ENCODE assay signal across 8 mouse cellular contexts in the genomic region with DNA sequence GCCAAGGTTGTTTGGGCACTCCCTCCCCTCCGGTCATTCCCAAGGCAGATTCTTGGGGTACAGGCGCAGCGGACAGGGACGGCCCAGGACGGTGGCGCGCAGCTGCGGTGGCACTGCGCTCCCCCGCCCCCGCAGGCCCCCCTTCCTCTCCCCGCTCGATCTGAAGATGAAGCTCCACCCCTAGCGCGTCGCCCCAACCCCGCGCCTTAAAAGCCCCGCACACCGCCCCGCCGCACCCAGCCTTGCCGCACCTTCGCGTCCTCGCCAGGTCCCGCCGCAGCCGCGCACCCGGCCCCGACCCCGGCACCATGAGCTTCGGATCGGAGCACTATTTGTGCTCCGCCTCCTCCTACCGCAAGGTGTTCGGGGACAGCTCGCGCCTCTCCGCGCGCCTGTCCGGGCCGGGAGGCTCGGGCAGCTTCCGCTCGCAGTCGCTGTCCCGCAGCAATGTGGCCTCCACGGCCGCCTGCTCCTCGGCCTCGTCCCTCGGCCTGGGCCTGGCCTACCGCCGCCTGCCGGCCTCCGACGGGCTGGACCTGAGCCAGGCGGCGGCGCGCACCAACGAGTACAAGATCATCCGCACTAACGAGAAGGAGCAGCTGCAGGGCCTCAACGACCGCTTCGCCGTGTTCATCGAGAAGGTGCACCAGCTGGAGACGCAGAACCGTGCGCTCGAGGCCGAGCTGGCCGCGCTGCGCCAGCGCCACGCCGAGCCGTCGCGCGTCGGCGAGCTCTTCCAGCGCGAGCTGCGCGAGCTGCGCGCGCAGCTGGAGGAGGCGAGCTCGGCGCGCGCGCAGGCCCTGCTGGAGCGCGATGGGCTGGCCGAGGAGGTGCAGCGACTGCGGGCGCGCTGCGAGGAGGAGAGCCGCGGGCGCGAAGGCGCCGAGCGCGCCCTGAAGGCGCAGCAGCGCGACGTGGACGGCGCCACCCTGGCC. TPM values are rescaled to one million over a fixed set of nuclear protein-coding genes. Genes with fewer than 3 reads are reported as not detected.
DNase-seq lines count a peak whose midpoint lies in the region; ATAC-seq lines count a peak whose summit lies in the region.

A gene (plus strand): TSS at position 252 of the 935 bp plus-strand sequence.
A gene (minus strand): TSS at position 707 of the 935 bp plus-strand sequence.

- H3K4me3 ChIP-seq in megakaryocyte, embryonic 14.5 days (replicated peaks), result peak within 1 kb of the TSS; percentile 88
- peak within 1 kb of the TSS; percentile 52 for H3K4me3 ChIP-seq in liver, embryonic 13.5 days (replicated peaks)

- 1% methylated on average over 113 of the region's 124 CpGs for WGBS in liver, embryonic 13.5 days (ENCODE audit: insufficient replicate concordance)

- DNase-seq in cerebellum, postnatal 25 days, result peak; percentile 93 to 95
- DNase-seq in frontal cortex, postnatal 25 days (ENCODE audit: low spot score in 2 of 2), result peak; percentile 39 to 66
- DNase-seq in kidney, postnatal 25 days, result peak; percentile 12 to 42
- DNase-seq in liver, embryonic 13.5 days, result no peak
- peak; percentile 45 for DNase-seq in ovary, postnatal 36 days (ENCODE audit: low spot score)
- DNase-seq in yolk sac, embryonic 10.5 days (ENCODE audit: low spot score), result peak; percentile 35

- no peak within 1 kb of the TSS for H3K9ac ChIP-seq in liver, embryonic 13.5 days

- H3K36me3 ChIP-seq in megakaryocyte, embryonic 14.5 days (replicated peaks; ENCODE audit: low read length), result no peaks in the 10 kb centered on the region
- no peaks in the 10 kb centered on the region for H3K36me3 ChIP-seq in liver, embryonic 13.5 days

- peaks cover 87% of the 10 kb centered on the region for H3K27me3 ChIP-seq in megakaryocyte, embryonic 14.5 days (replicated peaks)
- peaks cover 94% of the 10 kb centered on the region for H3K27me3 ChIP-seq in liver, embryonic 13.5 days

- peaks cover 17% of the 10 kb centered on the region for H3K4me1 ChIP-seq in megakaryocyte, embryonic 14.5 days
- peaks cover 17% of the 10 kb centered on the region for H3K4me1 ChIP-seq in liver, embryonic 13.5 days (replicated peaks)

- peak within 1 kb of the TSS; percentile 64 for H3K4me2 ChIP-seq in liver, embryonic 13.5 days

- no peak; the same call in 1 of the 2 replicates for ATAC-seq in megakaryocyte, adult 5-6 weeks (ENCODE audit: poor library complexity, severe bottlenecking)
- ATAC-seq in liver, embryonic 13.5 days (ENCODE audit: low read depth), result 0 out of 2 replicates have a peak, but pooled peaks have one; percentile 26

- H3K9me3 ChIP-seq in megakaryocyte, embryonic 14.5 days, result peaks cover 14% of the 10 kb centered on the region; the same call in 1 of the 2 replicates
- no peaks in the 10 kb centered on the region for H3K9me3 ChIP-seq in liver, embryonic 13.5 days (replicated peaks)

- H3K27ac ChIP-seq in liver, embryonic 13.5 days, result no peak within 1 kb of the TSS

RNA-seq across cellular contexts. Expression of the first gene that starts in this region (rescaled TPM):
- 0.13 TPM in 1 of 2 replicates, not detected in the other for polyA plus RNA-seq in megakaryocyte, embryonic 14.5 days (2012; ENCODE audit: insufficient read depth, low replicate concordance)
- not detected in 2 replicates for total RNA-seq in megakaryocyte, adult 5-6 weeks (2015)
- not detected in 2 replicates for total RNA-seq in megakaryocyte, adult 5-6 weeks (2017)
- polyA plus RNA-seq in liver, embryonic 13.5 days (2015; fragmentation: Nextera tagmentation; extraction: Ambion mirVana), result 0.58 and 0.71 TPM in 2 replicates

RNA-seq across cellular contexts. Expression of the second gene that starts in this region (rescaled TPM):
- polyA plus RNA-seq in megakaryocyte, embryonic 14.5 days (2012; ENCODE audit: insufficient read depth, low replicate concordance), result 2.1 and 11.7 TPM in 2 replicates
- total RNA-seq in megakaryocyte, adult 5-6 weeks (2015), result 32.5 and 36.1 TPM in 2 replicates
- total RNA-seq in megakaryocyte, adult 5-6 weeks (2017), result 42.1 and 43.6 TPM in 2 replicates
- 61.0 and 69.1 TPM in 2 replicates for polyA plus RNA-seq in liver, embryonic 13.5 days (2015; fragmentation: Nextera tagmentation; extraction: Ambion mirVana)
